Mouse (Mus musculus): ENCODE measurements around the gene Creb5.

GRCm38 (mm10) chr6:53461056-53461455 is 174.0 kb downstream of the Creb5 start:
- TF ChIP-seq CTCF (IDR thresholded peaks at IDR 0.05; ENCODE audit: borderline replicate concordance, insufficient read depth, low read depth, low read length), result no peak
- no peak for TF ChIP-seq POLR2A (IDR thresholded peaks at IDR 0.05; ENCODE audit: borderline replicate concordance, insufficient read depth, low read length)

Measured in cerebellum, adult 2 months (tissue).